Mouse (Mus musculus) layer of hippocampus, adult 18-20 months (tissue): Measurements from ENCODE around the gene Myof. TPM values are rescaled to one million over a fixed set of nuclear protein-coding genes. Genes with fewer than 3 reads are reported as not detected.

Experiments
- DNase-seq, 2 experiments: peaks; one replicate each; pipeline ENCODE4 v3.0.0; 2022; ENCODE audit warnings: low spot score in 2 of 2
- long read RNA-seq: library from polyadenylated mRNA; stranded (forward); transcript quantifications from one replicate; pipeline ENCODE4 v2.0.0, GENCODE M21; 2021
- total RNA-seq, 2 experiments: library from RNA; stranded (reverse); gene quantifications; 2 replicates each; pipeline ENCODE4 v1.2.3; 2021

The Myof gene
- total RNA-seq, result 1 to 10 TPM; 3.3 to 4.3 TPM
- long read RNA-seq, partial matches to known transcripts, result 2 of 2 reads
- long read RNA-seq, other reads (novel, unspliced or antisense), result 0 of 2 reads

DNA sequence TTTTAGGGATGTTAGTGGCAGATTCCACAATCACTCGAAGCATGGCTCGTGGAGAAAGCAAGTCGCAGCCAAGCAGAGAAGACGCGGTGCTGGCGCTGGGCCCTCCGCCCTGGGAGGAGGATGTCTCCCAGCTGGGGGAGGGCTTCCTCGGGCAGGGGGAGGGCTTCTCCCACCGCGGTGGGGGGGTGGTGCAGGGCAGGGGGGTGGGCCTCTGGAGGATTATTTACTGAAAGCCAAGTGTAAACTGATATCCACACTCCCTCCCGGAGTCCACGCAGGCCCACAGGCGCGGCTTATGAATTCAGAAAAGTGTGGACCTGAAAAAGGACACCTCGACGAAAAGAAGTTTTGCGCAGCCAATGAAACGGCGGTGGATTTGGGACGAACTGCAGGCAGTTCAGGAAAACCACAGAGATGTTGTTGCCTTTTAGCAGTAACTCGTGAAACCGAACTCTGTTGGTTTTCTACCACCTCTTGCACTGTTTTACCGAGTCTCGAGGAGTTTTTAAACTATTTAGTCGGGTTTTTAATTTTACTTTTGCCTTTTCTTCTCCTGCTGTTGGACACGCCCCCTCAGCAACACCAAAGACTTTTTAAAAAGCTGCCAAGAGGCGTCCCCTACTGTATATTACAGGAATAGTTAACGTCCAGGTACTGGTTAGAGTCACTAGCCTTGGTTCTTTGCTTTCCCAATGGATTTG lies at the start of gene Myof:
TSS of gene Myof (minus strand) at position 297 of the 701 bp plus-strand sequence.
- DNase-seq, result no peak

DNA sequence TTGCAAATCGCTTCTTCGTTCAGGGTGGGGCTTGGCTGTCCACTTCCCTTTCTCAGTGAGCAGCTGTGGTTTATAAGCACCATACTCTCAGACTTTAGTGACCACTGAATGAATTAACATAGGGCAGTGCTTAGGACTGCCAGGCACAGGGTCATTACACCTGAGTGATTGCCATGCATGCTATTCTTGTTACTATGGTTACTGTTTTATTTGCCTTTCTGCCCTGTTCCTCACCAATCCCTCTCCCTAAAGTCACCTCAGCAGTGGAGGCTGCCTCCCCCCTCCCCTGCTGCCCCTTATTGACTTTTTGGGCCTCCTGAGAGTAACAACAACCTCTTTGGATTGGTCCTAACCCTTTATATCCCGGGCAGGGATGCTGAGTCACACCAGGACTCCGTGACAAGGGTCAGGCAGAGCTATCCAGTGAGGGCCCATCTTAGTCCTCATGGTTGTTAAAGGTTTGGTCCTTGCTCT lies 48.2 kb upstream of the Myof start:
- no peak for DNase-seq

DNA sequence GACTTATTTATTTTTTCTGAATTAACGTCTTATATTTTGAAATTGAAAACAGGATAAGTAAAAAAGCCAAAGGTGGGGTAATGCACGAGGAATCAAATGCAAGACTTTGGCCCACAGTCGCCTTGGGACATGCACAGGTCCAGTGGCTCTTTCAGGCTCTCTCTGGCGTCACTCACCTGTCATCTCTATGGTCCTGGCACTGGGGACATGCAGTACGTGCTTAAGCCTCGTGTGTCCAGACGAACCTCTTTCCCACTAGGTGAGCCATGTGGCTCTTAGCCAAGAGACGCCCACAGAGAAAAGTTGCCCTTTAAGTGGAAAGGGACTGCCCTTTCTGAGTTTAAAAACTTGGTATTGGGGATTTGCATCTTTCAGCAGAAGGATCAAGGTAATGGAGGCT lies 46.0 kb upstream of the Myof start:
- no peak for DNase-seq

DNA sequence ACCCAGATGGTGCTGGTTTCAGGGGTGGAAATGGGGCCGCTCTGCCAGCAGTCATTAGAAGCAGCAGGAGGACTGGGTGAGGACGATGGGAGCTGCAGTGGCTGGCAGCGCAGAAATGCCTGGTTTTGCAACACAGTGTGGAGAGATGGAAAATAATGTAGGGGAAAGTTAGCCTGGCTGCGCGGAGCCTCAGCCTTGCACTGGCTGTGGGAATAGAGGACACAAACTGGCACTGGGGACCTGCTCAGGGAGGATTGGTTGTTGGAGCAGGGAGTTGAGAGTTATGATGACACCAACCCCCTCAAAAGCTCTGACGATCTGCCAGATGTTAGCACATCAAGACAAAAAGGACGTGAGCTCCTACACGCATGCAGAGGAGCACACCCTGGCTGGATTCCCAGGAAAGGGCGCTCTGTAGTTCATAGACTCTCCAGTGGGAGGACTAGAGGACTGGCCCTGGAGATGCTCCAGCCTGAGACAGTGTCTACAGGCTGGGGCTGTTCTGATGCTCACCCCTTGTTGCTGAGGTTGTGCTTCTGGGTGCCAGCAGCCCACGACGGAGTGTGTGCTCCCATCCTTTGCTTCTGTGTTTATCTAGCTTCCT lies 43.7 kb upstream of the Myof start:
- peak; percentile 9 to 25 for DNase-seq

DNA sequence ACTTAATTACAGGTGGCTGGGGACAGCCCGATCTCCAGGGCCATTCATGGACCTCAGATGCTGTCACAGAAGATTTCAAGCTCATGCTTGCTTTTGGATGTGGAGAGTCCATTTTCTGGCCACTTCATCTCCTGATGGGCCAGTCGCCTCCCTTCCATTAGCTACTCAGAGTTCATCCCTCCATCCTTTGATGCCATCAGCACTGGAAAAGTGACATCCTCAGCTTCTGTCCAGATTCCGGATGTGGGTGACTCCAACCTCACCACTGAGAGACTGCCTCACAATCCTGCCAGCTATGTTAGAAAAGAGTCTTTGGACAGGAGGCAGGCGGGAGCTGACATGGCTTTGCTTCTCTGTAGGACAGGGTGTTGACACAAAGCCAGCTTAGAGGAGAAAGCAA lies 42.5 kb upstream of the Myof start:
- DNase-seq, result no peak

DNA sequence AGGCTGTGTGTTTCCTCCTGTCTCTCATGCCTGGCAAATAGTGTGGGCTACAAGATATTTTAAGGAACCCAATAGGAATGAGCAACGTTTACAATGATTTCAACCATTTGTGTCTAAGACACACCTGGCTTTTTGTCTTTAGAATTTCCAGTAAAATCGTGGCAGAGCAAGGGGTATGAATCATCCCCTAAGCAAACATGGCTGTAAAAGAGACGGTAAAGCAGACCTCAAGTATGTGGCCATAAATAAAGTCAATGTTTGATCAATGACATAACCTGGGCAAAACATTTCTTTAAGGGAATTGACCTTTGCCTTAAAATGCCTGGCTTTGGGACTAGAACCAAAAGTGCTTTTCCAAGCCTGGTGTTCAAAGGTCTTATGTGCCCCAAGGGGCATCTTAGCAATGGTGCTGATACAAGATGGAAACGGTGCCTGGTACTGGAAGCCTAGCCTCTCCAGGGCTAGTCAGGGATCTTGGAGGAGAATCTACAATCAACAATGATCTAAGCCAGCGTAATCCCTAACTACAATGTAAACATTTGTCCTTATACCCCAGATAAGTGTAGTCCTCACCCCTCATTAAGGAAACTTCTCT lies 39.7 kb upstream of the Myof start:
- no peak for DNase-seq

DNA sequence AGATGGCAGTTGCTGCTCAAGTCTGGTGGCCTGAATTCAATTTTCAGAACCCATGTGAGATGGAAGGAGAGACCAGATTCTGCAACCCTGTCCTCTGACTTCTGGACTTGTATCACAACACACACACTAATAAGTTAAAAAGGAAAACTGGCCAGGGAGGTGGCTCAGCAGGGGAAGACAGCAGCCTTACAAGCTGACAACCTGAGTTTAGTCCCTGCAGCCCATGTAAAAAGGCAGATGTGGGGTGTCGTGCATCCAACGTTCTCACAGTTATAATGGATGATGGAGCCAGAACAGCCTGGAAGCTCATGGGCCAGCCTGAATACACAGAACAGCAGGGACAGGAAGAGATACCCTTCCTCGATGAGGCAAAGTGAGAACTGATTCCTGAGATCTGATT lies 38.0 kb upstream of the Myof start:
- no peak for DNase-seq

DNA sequence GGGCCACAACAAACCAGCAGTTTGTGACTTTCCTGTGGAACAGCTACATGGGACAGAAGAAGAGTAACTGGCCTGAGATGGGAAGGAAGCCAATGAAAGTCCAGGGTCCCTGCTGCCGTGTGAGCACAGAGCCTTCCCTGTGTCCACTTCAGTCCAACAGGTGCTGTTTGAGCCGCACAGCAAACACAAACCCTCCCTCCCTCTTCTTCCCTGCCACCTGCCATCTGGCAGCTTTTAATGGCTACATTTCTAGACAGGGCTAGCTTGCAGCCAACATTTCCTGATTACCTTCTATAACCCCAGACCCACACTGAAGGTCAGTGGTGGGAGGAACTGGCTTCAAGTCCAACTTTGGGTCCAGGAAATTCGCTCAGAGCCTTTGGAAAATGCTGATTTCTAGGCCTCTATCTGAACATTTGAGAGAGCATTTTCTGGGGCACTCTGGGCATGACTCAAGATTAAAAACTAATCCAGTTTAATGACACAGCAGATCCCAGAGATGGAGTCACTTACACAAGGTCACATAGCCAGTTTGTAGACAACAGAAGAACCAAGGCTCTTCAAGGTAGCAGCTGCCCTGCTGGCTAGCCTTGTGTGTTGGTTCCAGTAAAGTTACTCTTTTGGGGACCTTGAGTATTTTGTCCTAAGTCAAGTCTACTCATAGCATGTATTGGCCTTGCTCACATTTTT lies 34.6 kb upstream of the Myof start:
- DNase-seq, result no peak

DNA sequence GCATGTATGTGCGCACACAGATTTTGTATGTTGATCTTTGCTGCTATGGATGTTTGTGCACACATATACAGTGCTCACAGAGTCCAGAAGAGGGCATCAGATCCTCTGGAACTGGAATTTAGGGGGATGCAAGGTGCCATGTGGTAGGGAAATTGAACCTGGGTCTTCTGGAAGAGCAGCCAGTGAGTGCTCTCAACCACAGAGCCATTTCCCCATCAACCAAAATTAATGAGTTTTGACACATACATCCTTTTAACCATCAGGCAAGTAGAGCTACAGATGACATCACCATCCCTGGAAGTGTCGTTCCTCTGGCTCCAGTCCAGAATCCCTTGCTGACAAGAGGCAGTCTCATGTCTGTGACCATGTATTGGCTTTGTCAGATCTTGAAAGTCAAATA lies 32.9 kb upstream of the Myof start:
- peak in 1 of 2 experiments; percentile 5 for DNase-seq

DNA sequence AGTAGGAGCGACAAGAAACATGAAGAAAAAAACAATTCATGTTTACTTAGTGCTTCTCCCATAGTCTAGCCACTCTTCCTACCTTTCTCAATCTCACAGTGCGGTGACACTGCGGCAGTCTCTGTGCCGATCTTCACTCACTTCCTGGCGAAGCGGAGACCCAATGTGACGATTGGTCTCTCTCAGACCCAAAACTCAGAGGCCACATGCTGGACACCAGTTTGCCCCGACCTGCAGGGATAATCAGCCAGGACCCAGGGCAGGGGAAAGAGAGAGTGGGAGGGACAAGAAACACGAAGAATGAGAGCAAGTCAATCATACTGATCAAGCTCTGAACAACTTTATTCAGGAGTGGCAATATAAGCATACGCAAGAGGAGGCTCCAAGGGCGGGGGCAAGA lies 31.7 kb upstream of the Myof start:
- no peak for DNase-seq

DNA sequence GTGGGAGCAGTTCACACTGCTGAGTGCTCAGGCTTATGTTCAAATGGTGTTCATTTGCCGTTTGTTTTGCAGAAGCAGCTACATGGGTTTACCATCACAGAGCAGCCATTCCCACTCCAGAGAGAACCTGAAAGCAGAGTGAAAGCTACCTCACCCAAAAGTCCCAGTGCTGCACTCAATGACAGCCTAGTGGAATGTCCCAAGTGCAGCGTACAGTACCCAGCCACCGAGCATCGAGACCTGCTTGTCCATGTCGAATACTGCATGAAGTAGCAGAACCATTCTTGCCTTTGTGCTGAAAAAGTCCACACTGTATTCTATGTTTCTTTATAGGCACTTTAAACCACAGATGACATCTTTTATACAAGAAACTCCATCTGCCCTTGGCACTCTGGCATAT lies 29.8 kb upstream of the Myof start:
- no peak for DNase-seq

DNA sequence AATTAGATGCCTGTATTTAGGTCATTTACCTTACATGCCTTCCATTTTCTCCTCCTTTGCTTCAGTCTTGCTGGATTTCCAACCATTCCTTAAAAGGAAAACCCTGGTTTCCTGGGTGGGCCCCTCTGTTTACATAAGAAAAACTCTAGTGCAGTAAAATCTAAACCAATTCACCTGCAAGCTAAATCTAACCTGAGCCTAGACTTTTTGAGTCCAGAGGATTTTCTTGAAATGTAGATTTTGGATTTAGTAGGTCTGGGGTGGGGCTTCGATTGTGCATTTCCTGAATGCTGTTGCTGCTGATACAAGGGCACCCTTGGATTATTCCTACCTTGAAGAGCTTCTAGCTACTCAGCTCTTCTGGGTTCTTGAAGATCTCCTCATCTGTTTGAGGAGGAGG lies 20.7 kb upstream of the Myof start:
- no peak for DNase-seq

DNA sequence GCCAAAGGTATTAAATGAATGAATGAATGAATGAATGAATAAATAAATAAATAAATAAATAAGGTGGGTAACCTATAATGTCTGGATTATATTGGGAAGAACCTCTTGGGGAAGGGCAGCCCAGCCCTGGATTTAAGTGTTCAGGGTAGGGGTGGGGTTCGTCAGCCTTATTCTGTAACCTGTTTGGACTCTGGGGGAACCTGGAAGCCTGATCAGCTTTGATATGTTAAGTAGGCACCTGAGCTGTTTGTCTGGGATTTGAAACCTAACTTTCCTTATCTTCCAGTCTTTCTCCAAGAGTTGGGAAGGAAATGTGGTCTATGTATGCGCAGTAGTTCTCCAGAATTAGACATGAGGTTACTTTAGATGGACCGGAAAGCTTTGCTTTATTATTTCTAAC lies 19.8 kb upstream of the Myof start:
- no peak for DNase-seq

DNA sequence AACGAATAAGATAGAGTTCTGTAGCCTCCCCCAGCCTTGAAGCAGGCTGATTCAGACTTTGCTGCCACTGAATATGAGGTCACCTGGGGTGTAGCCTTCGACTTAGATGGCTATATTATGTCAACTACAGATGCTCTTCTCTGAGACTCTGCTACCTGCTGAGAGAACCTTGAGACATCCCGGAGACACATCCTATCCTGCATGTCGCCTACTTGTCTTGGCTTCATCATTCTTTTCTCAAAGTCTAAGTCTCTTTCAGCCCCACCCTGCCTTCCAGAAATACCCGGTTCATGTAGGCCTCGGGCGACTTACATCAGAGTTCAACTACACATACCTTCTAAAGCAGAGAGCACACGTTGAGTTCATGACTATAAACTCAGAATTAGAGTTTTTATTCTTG lies 13.6 kb upstream of the Myof start:
- DNase-seq, result no peak

DNA sequence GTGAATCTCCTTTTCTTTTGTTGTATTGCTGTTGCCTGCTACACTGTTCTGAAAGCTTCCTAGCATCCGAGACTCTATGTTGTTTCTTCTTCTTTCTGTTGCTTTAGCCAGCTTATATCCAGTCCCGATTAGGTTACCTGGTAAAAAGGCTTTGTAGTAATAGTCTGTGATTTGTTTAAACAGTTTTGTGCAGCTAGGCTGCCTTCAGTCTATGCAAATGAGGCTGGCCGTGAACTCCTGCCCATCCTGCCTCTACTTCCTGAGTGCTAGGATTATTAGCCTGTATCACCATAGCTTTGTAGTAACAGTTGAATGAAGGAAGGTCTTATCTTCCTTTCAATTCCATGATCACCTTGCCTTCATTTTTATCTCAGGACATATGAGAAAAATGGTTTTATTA lies 12.9 kb upstream of the Myof start:
- DNase-seq, result no peak

DNA sequence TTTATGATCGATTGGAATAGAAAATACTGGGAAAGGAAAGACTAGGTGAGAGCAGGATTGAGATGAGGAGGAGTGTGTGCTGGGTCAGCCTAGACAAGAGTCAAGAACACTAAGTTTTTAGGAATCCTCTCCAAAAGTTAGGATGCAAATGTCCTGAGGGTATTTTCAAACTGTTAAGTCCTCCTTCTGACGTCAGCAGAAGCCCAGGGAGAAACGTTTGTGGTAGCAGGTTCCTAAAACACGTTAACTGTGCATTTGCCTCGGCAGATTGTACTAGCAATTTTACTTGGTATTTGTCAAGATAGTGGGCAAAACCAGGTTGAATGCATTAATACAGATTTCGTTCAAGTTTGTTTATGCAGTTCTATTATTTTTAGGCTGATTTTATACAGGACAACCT lies 12.4 kb upstream of the Myof start:
- DNase-seq, result no peak

DNA sequence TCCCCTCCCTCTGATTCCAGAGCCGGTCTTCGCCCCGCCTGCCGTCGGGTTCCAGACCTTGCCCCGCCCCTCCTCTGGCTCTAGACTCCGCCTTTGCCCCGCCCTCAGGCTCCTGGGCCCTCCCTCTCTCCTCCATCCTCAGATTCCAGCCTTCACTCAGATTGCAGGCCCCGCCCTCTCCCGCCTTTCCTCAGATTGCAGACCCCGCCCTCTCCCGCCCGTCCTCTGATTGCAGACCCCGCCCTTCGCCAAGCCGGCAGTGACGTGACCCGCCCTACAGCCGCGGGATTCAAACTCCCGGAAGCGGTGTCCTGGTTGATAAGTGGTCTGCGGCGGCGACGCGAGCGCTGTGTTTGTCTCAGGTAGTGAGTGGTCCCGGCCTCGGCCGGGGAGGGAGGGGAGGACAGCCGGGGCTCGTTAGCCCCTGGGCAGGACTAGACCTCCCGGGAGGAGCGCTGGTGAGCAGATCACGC lies 11.4 kb upstream of the Myof start, which contains the start of gene Cep55:
TSS of gene Cep55 (plus strand) at position 292 of the 473 bp plus-strand sequence.
- DNase-seq, result peak; percentile 89 to 95

DNA sequence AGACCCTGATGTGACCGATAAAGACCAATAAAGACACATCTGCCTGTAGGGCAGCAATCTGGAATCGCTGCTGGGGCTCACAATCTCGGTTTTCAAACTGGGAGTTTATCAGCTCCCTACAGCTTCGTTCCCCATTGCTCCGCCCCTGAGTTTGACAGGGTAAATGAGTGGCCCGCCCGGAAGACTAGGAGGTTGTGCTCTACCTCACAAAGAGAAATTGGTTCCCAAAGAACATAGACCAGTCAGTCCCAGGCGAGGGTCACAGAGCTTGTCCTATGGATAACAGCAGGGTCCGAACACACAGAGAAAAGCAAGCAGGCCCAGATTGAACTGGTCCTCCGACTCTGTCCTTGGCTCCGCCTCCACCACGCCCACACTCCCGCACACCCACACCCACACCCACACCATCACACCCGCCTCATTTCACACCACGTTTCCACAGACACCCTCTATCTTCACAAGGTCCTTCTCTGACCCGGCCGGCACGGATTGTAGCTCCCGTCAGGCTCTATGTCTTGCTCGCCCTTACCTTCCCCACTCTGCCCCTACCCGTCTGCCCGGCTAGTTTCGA lies 10.9 kb upstream of the Myof start:
- DNase-seq, result peak in 1 of 2 experiments; percentile 71

DNA sequence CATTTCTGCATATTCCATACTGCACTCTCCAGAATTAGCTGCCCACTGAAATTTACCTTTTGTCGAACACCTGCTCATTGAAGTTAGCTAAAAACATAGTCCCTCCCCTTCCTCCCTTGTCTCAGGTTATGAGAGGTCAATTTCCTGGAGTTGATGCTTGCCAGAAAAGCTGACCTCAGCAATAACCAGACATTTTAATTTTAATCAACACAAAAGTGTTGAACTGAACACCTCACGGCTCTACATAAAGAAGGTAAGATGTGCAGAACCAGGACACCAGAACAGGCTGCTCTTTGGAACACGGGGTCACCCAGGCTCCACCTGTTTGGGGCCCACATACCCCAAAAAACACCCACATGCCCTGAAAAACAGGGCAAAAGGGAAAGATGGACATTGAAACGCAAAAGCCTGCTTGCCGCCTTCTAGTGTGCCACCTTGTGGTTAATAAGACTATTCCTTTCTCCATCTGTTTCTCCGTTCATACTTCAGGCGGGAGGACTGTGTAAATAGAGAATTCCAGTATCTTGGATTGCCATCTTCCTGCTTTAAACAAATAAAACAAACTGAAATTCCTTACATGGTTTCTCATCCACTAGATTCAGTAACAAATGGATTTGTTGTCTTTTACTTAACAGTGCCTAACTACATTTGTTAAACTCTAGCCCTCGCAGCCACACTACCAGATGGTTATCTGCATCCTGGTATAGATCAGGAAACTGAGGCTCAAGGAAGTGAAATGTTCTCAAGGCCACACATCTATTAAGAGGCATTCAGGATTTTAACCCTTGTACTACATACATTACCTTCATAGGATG lies 10.1 kb upstream of the Myof start:
- DNase-seq, result no peak

DNA sequence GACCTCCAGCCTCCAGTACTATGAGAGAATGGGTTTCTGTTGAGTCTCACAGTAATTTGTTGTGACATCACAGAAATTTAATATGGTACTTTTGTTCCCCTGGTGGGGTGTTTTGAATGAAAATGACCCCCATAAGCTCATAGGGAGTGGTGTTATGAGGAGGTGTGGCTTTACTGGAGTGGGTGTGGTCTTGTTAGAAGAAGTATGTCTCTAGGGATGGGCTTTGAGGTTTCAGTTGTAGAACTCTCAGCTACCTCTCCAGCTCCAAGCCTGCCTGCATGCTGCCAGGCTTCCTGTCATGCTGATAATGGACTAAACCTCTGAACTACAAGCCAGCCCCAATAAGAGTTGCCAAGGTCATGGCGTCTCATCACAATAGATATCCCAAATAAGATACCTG lies 6.3 kb upstream of the Myof start:
- no peak for DNase-seq

DNA sequence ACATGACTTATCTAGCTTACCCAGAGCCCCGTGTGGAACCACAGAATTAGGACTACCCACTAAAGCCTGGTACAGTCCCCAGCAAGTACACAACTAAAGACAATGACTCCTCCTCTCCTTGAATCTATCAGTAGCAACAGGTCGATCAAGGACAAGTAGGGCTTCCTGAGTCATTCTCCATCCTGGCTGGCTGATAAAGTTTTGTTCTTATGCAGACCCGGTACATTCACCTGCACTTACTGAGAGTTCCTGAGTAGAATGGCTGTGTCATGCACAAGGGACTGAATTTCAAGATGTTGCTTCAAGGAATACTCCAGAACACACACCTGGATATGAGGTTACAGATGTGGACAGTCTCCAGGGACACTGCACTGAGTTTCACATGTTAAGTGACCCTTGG lies 1.8 kb upstream of the Myof start:
- DNase-seq, result no peak
